Mouse (Mus musculus) ES-Bruce4 (cell line): ENCODE results near the gene Pard3. TPM values are rescaled to one million over a fixed set of nuclear protein-coding genes. Genes with fewer than 3 reads are reported as not detected.

Source experiments
- H3K27ac ChIP-seq: 2 replicates; pipeline ENCODE4 v1.5.1; 2012; ENCODE audit warnings: low read length, inconsistent platforms; ENCODE audit not compliant: insufficient read depth
- H3K27me3 ChIP-seq: 2 replicates; pipeline ENCODE4 v1.6.1; 2012; ENCODE audit warnings: mild to moderate bottlenecking, low read length, inconsistent platforms; ENCODE audit not compliant: control insufficient read depth, poor library complexity, insufficient read depth, severe bottlenecking
- H3K36me3 ChIP-seq: 2 replicates; pipeline ENCODE4 v1.6.1; 2012; ENCODE audit warnings: inconsistent platforms, mild to moderate bottlenecking, low read length, moderate library complexity; ENCODE audit not compliant: control insufficient read depth, poor library complexity, insufficient read depth, severe bottlenecking
- H3K4me1 ChIP-seq: one replicate; pipeline ENCODE4 v1.8.1; 2011; ENCODE audit warnings: low read length; ENCODE audit not compliant: control insufficient read depth, insufficient read depth
- H3K4me3 ChIP-seq: 2 replicates; pipeline ENCODE4 v1.5.1; 2011; ENCODE audit warnings: low read depth, mild to moderate bottlenecking, low read length
- H3K9ac ChIP-seq: 2 replicates; pipeline ENCODE4 v1.6.1; 2012; ENCODE audit warnings: low read depth, mild to moderate bottlenecking, inconsistent platforms; ENCODE audit not compliant: poor library complexity, severe bottlenecking
- H3K9me3 ChIP-seq: replicated peaks from 2 replicates; pipeline ENCODE4 v1.6.1; 2012; ENCODE audit warnings: mild to moderate bottlenecking, low read length, inconsistent platforms; ENCODE audit not compliant: control insufficient read depth, poor library complexity, insufficient read depth, severe bottlenecking
- CTCF ChIP-seq: IDR thresholded peaks from one replicate; pipeline ENCODE4 v1.8.1; 2011; ENCODE audit warnings: low read depth, low read length
- EP300 ChIP-seq: IDR thresholded peaks from 2 replicates; pipeline ENCODE4 v1.6.1; 2011; ENCODE audit warnings: low read depth, low read length; ENCODE audit not compliant: insufficient read depth
- POLR2A ChIP-seq: IDR thresholded peaks from one replicate; pipeline ENCODE4 v1.8.1; 2011; ENCODE audit warnings: low read length; ENCODE audit not compliant: insufficient read depth
- polyA plus RNA-seq: library from polyadenylated mRNA; stranded (reverse); fragments of >200 nt; gene quantifications from 2 replicates; pipeline ENCODE4 v1.2.4, GENCODE M21; 2011; ENCODE audit warnings: low read depth; ENCODE audit not compliant: missing spikeins, insufficient read depth, insufficient read length

Gene Pard3
- polyA plus RNA-seq, 1 experiment: 38.0 TPM

DNA sequence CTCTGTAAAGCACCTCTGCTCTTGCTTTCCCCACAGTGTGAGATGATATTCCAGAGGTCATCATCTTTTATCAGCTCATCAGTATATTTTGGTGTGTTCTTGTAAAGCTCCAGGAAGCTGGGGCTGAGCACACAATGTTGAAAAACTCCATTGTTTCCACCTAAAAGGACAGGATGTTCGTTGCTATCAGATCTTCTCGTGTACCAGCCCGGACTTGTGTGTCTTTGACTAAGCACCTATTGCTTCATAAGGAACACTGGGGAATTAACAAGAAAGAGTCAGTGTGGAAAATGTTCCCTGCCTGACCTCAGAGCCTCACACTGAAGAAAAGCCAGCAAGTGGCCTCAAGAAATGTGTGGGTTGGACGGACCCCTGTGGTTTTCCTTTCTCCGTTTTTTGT, 39.6 kb downstream of the Pard3 start:
- Histone ChIP-seq H3K4me1 (no peaks in the 10 kb centered on the region), H3K9me3 (no peaks in the 10 kb centered on the region), H3K4me3 (no peak overlapping the region), H3K9ac (no peak overlapping the region), H3K27me3 (no peaks in the 10 kb centered on the region), H3K36me3 (no peaks in the 10 kb centered on the region), H3K27ac (no peak overlapping the region)
- no peak for TF ChIP-seq CTCF
- TF ChIP-seq EP300: no peak
- no peak for TF ChIP-seq POLR2A

- H3K4me1 ChIP-seq: no peaks in the 10 kb centered on the region
- no peaks in the 10 kb centered on the region for H3K36me3 ChIP-seq
- H3K9me3 ChIP-seq: no peaks in the 10 kb centered on the region
- no peak overlapping the region for H3K4me3 ChIP-seq
- no peak overlapping the region for H3K9ac ChIP-seq
- no peak for TF ChIP-seq CTCF
- TF ChIP-seq POLR2A: no peak
- no peak for TF ChIP-seq EP300
- no peaks in the 10 kb centered on the region for H3K27me3 ChIP-seq
- H3K27ac ChIP-seq: no peak overlapping the region
These were observed 40.9 kb downstream of the Pard3 start for GRCm38 (mm10) chr8:127104616-127105015.

- Histone ChIP-seq H3K27me3 (no peaks in the 10 kb centered on the region), H3K9ac (no peak overlapping the region)
These were observed 44.2 kb downstream of the Pard3 start for GRCm38 (mm10) chr8:127107928-127108327.

GRCm38 (mm10) chr8:127113209-127113608, 49.5 kb downstream of the Pard3 start:
- no peaks in the 10 kb centered on the region for H3K9me3 ChIP-seq
- H3K4me3 ChIP-seq: no peak overlapping the region
- no peaks in the 10 kb centered on the region for H3K27me3 ChIP-seq
- H3K36me3 ChIP-seq: no peaks in the 10 kb centered on the region
- H3K4me1 ChIP-seq: no peaks in the 10 kb centered on the region
- no peak for TF ChIP-seq POLR2A
- TF ChIP-seq CTCF: no peak
- no peak for TF ChIP-seq EP300
- H3K9ac ChIP-seq: no peak overlapping the region
- H3K27ac ChIP-seq: no peak overlapping the region

More at GRCm38 (mm10) chr8:127107928-127108327, 44.2 kb downstream of the Pard3 start:
- Histone ChIP-seq H3K4me1 (no peaks in the 10 kb centered on the region), H3K36me3 (no peaks in the 10 kb centered on the region), H3K4me3 (no peak overlapping the region), H3K27ac (no peak overlapping the region), H3K9me3 (no peaks in the 10 kb centered on the region)
- TF ChIP-seq EP300 (no peak), POLR2A (no peak), CTCF (no peak)

GRCm38 (mm10) chr8:127115837-127116236, 52.1 kb downstream of the Pard3 start:
- no peak overlapping the region for H3K4me3 ChIP-seq

DNA sequence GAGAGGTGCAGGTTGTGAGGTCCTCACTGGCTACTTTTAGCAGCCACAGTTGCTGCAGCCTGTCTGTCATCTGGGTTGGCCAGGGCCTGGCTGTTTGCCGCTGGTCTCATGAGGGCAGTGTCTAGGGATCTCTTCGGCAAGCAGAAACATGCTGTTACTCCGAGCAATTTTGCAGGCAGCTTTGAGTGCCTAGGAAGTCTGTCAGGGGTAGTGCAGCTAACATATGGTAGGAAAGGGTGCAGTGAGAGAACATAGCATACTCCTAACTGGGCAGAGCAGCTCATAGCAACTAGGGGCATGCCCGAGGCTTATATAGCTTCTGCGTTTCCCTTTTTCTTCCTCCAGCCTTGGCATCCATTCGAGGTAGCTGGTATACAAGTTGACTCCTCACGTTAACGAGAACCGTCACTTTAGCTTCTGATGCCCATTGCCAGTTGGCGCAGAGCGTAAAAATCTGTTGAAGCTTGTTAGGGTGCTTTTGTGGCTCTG, 54.7 kb downstream of the Pard3 start:
- Histone ChIP-seq H3K4me3 (no peak overlapping the region), H3K9ac (no peak overlapping the region), H3K9me3 (peaks cover 13% of the 10 kb centered on the region), H3K36me3 (no peaks in the 10 kb centered on the region), H3K27me3 (no peaks in the 10 kb centered on the region), H3K27ac (no peak overlapping the region), H3K4me1 (no peaks in the 10 kb centered on the region)
- no peak for TF ChIP-seq CTCF

More at GRCm38 (mm10) chr8:127115837-127116236, 52.1 kb downstream of the Pard3 start:
- H3K9me3 ChIP-seq: peaks cover 13% of the 10 kb centered on the region
- no peak overlapping the region for H3K27ac ChIP-seq
- TF ChIP-seq EP300: no peak
- no peak for TF ChIP-seq CTCF
- TF ChIP-seq POLR2A: no peak
- no peaks in the 10 kb centered on the region for H3K27me3 ChIP-seq
- H3K4me1 ChIP-seq: no peaks in the 10 kb centered on the region
- no peak overlapping the region for H3K9ac ChIP-seq
- H3K36me3 ChIP-seq: no peaks in the 10 kb centered on the region
